Mouse (Mus musculus) embryonic facial prominence, embryonic 14.5 days (tissue): Measurements from ENCODE around the gene Coro7. TPM values are rescaled to one million over a fixed set of nuclear protein-coding genes. Genes with fewer than 3 reads are reported as not detected.

ENCODE experiments used
- ATAC-seq: fragments of 200-750 bp; cut with Nextera tagmentation; 2 replicates; pipeline ENCODE4 v1.8.0; 2017; ENCODE audit warnings: low read depth, moderate number of reproducible peaks, moderate TSS enrichment
- DNase-seq: peaks from one replicate; pipeline ENCODE4 v3.0.0-alpha.2; 2015; ENCODE audit warnings: low spot score
- H3K27ac ChIP-seq: fragments of 300-500 bp; sonication (generic); replicated peaks from 2 replicates; pipeline ENCODE4 v1.5.1; 2014; ENCODE audit warnings: low read depth, mild to moderate bottlenecking, low read length, moderate library complexity
- H3K27me3 ChIP-seq: fragments of 300-500 bp; sonication (generic); replicated peaks from 2 replicates; pipeline ENCODE4 v1.6.1; 2014; ENCODE audit warnings: low read length; ENCODE audit not compliant: control insufficient read depth, insufficient read depth
- H3K36me3 ChIP-seq: fragments of 300-500 bp; sonication (generic); 2 replicates; pipeline ENCODE4 v1.6.1; 2014; ENCODE audit warnings: low read length, mixed read lengths; ENCODE audit not compliant: control insufficient read depth, insufficient read depth
- H3K4me1 ChIP-seq: fragments of 300-500 bp; sonication (generic); 2 replicates; pipeline ENCODE4 v1.6.1; 2014; ENCODE audit warnings: antibody characterized with exemption, low read length; ENCODE audit not compliant: control insufficient read depth, insufficient read depth
- H3K4me2 ChIP-seq: fragments of 300-500 bp; sonication (generic); 2 replicates; pipeline ENCODE4 v1.6.1; 2014; ENCODE audit warnings: low read depth, mild to moderate bottlenecking, low read length, moderate library complexity, mixed read lengths
- H3K4me3 ChIP-seq: fragments of 300-500 bp; sonication (generic); 2 replicates; pipeline ENCODE4 v1.5.1; 2014; ENCODE audit warnings: low read depth, mild to moderate bottlenecking, low read length
- H3K9ac ChIP-seq: fragments of 300-500 bp; sonication (generic); 2 replicates; pipeline ENCODE4 v1.6.1; 2014; ENCODE audit warnings: low read depth, mild to moderate bottlenecking, low read length, moderate library complexity, mixed read lengths
- H3K9me3 ChIP-seq: fragments of 300-500 bp; sonication (generic); 2 replicates; pipeline ENCODE4 v1.6.1; 2016; ENCODE audit warnings: low read length; ENCODE audit not compliant: control insufficient read depth
- WGBS: fragments of 180-500 bp; shearing (Covaris S2); extraction: QIAGEN DNeasy Blood & Tissue Kit; methylation state at CpG from one replicate; pipeline ENCODE4 v1.1.7; 2014; 5-methylcytosine and 5-hydroxymethylcytosine counted together
- polyA plus RNA-seq: library from polyadenylated mRNA; unstranded; fragments of >200 nt; fragmentation: Nextera tagmentation; extraction: Ambion mirVana; gene quantifications from 2 replicates; pipeline ENCODE4 v1.2.1, GENCODE M21; 2014

Gene Coro7
- polyA plus RNA-seq, 1 experiment from 2014 or later = 11.5 TPM

DNA sequence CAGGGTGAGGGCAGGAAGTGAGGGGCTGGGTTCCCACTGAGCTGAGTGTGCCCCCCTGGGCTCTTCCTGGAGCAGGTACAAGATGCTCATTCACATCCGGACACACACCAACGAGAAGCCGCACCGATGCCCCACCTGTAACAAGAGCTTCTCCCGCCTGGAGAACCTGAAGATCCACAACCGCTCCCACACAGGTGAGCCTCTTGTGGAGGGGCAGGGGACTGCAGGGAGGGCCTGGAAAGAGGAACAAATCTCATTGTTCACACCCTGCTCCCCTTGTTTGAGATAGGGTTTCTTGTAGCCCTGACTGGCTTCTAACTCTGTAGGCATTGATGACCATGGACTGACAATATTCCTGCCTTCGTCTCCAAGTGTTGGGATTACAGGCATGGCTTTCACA is 67.9 kb downstream of the Coro7 start:
- H3K4me2 ChIP-seq = no peak overlapping the region
- no peak overlapping the region for H3K9ac ChIP-seq
- 73% methylated on average over 7 of the region's 7 CpGs for WGBS
- H3K9me3 ChIP-seq = no peaks in the 10 kb centered on the region
- no peaks in the 10 kb centered on the region for H3K27me3 ChIP-seq
- H3K4me3 ChIP-seq = no peak overlapping the region
- H3K36me3 ChIP-seq = peaks cover 75% of the 10 kb centered on the region
- DNase-seq = no peak
- H3K4me1 ChIP-seq = peaks cover 6% of the 10 kb centered on the region
- H3K27ac ChIP-seq = no peak overlapping the region
- ATAC-seq = no peak

DNA sequence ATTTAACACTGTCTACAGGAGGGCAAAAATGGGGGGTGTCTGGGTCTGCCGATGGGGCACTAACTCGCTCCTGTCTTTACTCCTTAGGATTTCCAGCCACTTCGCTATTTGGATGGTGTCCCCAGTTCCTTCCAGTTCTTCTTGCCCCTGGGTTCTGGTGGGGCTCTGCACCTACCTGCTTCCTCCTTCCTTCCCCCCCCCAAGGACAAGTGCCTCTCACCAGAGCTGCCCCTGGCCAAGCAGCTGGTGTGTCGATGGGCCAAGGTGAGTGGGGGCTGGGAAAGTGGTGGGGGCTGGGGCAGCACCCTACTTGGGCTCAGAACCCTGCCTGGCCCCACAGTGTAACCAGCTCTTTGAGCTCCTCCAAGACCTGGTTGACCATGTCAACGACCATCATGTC is 68.4 kb downstream of the Coro7 start:
- ATAC-seq (no peak), DNase-seq (no peak)
- H3K27me3 ChIP-seq = no peaks in the 10 kb centered on the region
- 95% methylated on average over 5 of the region's 5 CpGs for WGBS
- H3K27ac ChIP-seq = no peak overlapping the region
- H3K4me3 ChIP-seq = no peak overlapping the region
- no peaks in the 10 kb centered on the region for H3K9me3 ChIP-seq
- no peak overlapping the region for H3K4me2 ChIP-seq
- H3K36me3 ChIP-seq = peaks cover 72% of the 10 kb centered on the region
- H3K9ac ChIP-seq = no peak overlapping the region
- peaks cover 11% of the 10 kb centered on the region for H3K4me1 ChIP-seq

DNA sequence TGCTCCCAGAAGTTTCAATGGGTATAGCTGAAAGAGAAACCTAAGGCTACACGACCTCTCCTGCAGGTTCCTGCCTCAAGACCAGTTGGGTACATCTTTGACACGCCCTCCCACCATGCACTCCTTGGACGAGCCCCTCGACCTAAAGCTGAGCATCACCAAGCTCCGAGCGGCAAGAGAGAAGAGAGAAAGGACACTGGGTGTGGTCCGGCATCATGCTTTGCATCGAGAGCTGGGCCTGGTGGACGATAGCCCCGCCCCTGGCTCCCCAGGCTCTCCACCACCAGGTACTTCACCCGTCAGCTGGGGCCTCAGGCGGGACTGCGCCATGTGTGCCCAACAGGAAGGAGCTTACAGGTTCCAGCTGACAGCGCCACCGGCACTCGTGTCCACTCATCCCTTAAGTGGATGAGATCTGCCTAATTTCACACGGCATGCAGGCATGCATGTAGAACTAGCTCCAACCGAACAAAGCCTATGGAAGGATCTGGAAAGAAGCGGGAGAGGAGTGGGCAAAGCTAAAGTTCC is 71.0 kb downstream of the Coro7 start:
- Histone ChIP-seq H3K9me3 (no peaks in the 10 kb centered on the region), H3K9ac (no peak overlapping the region), H3K4me3 (no peak overlapping the region), H3K4me1 (peaks cover 37% of the 10 kb centered on the region), H3K27ac (no peak overlapping the region), H3K27me3 (no peaks in the 10 kb centered on the region), H3K36me3 (peaks cover 46% of the 10 kb centered on the region), H3K4me2 (no peak overlapping the region)
- 81% methylated on average over 13 of the region's 19 CpGs for WGBS
- DNase-seq (no peak), ATAC-seq (no peak)

DNA sequence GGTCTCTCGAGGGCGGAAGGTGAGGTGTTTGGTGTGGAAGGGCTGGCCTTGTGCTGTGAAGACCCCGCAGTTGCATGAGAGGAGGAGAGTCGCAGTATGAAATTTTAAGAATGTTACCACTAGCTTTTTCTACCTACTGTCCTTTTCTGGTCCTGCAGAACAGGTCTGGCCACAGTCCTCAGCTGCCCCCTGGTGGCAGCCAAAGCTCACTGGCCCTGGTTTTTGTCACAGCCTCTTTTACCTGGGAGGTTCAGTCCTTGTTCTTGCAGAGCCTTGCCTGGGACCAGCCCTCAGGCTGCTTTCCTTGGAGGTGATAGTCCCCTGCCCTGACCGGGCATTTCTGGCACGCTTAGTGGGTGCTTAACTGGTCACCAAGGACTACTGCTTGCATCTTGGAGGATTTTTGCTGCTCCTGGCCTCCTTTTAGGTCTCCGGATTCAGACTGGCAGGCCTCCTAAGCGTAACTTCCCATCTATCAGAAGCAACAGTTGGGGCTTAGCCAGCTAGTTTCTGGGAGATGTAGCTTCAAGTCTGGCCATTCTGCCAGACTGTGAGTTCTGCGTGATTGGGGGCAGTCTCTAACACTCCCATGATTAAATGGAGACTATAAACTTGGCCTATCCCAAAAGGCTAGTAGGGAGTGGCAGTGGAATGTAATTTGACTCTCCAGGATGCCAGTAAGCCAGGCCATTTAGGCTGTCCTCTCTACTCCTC is 71.6 kb downstream of the Coro7 start:
- no peak overlapping the region for H3K4me2 ChIP-seq

DNA sequence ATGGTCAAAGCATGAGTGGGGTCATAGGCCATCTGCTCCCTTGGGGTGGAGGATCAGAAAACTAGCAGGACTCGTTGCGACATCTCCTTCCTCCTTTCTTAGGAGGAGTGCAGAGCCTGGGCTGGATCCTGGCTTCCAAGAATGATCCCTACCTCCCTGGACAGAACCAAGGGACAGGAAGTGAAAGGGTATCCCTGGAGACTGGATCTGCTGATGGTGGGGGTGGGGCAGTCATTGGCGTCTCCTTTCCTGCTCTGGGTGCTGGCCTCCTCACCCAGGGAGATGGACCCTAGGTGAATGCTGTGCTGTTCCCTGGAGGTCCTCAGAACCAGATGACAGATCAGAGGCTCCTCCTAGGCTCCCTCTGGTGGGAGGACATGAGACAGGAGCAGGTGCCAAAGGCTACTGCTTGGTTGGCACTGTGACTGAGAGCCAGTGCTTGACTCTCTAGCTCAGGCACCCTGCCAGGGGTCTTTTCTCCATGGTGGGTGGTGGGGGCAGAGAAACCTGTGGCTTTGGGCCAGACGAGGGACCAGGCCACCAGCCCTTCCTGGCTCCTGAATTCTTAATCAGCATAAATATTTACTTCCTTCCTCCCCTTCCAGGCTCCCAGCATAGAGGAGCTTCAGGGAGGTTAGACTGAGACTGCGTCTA is 73.0 kb downstream of the Coro7 start:
- ATAC-seq = no peak
- WGBS = 30% methylated on average over 5 of the region's 5 CpGs
- H3K27ac ChIP-seq = peak overlapping the region; percentile 8; the same call in 1 of the 2 replicates
- DNase-seq = no peak
- no peaks in the 10 kb centered on the region for H3K9me3 ChIP-seq
- no peak overlapping the region for H3K9ac ChIP-seq
- H3K27me3 ChIP-seq = no peaks in the 10 kb centered on the region
- H3K4me1 ChIP-seq = peaks cover 55% of the 10 kb centered on the region
- peaks cover 26% of the 10 kb centered on the region for H3K36me3 ChIP-seq
- H3K4me3 ChIP-seq = no peak overlapping the region
- no peak overlapping the region for H3K4me2 ChIP-seq

More for the DNA sequence above, 71.6 kb downstream of the Coro7 start:
- Histone ChIP-seq H3K36me3 (peaks cover 40% of the 10 kb centered on the region), H3K27me3 (no peaks in the 10 kb centered on the region), H3K9me3 (no peaks in the 10 kb centered on the region), H3K4me1 (peaks cover 43% of the 10 kb centered on the region), H3K27ac (0 out of 2 replicates have a peak overlapping the region, but pooled peaks have one; percentile 29), H3K4me3 (no peak overlapping the region), H3K9ac (no peak overlapping the region)
- no peak for ATAC-seq
- WGBS = 44% methylated on average over 9 of the region's 9 CpGs
- peak; percentile 88 for DNase-seq

DNA sequence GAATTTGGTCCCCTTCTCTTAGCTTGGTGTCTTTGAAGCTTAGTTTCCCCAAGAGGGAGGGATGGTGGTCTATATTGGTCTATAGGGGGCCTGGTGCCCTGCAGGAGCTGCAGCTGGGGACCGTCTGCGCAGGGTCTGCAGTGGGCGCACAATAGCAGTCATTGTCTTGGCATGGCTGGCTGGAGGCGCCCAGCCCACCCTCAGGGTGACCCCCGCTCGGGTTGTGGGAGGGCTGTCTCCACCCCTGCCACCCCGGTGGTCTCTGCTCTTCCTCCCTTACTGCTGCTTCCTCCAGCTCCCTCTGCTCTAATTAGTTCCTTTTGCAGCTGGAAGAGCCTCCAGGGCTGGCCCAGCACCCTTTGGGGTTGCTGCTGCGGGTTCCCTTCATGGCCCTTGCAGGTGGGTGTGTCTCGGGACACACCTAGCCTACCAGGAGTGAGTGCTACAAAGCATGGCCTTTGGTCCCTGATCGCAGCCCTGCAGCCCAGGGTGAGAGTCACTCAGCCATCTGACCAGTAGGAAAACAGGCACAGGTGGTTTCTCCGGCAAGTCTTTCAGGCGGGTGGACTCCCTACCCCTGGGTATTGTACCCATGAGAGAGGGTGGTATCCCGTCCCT is 74.0 kb downstream of the Coro7 start:
- Histone ChIP-seq H3K9ac (no peak overlapping the region), H3K4me1 (peaks cover 57% of the 10 kb centered on the region), H3K9me3 (no peaks in the 10 kb centered on the region), H3K4me3 (no peak overlapping the region), H3K27ac (peak overlapping the region; percentile 8; the same call in 1 of the 2 replicates), H3K4me2 (0 out of 2 replicates have a peak overlapping the region, but pooled peaks have one; percentile 5), H3K27me3 (no peaks in the 10 kb centered on the region), H3K36me3 (peaks cover 17% of the 10 kb centered on the region)
- DNase-seq (no peak), ATAC-seq (peak; percentile 15; the same call in 1 of the 2 replicates)
- WGBS = 39% methylated on average over 13 of the region's 13 CpGs

DNA sequence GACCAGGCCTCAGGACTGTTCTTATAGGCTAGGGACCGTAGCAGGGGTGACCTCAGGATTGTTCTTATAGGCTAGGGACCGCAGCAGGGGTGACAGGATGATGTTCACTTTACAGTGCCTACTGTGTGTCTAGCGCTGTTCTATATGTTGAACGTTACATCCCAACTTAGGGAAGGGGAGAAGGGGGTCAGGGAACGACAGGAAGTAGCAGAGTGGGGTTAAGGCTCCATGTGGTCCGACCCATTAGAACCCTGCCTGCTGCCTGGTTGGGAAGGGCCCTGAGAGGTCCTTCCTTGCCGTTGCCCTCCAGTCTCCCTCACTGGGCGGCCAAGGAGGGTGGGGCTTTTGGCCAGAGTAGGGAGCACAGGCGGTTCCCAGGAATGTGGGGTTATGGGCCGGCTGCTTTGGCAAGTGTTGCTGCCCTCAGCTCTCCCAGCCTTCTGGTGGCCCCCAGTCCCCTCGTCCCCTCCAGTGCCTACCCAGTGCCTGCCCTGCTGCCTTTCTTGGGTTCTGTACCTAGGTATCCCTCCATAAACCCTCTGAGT is 75.2 kb downstream of the Coro7 start:
- Histone ChIP-seq H3K36me3 (peaks cover 8% of the 10 kb centered on the region; the same call in 1 of the 2 replicates), H3K9me3 (no peaks in the 10 kb centered on the region), H3K4me2 (no peak overlapping the region), H3K9ac (0 out of 2 replicates have a peak overlapping the region, but pooled peaks have one; percentile 17), H3K27ac (no peak overlapping the region; the same call in 1 of the 2 replicates), H3K4me1 (peaks cover 62% of the 10 kb centered on the region), H3K27me3 (no peaks in the 10 kb centered on the region), H3K4me3 (no peak overlapping the region)
- DNase-seq (no peak), ATAC-seq (no peak)
- WGBS = 68% methylated on average over 8 of the region's 11 CpGs

DNA sequence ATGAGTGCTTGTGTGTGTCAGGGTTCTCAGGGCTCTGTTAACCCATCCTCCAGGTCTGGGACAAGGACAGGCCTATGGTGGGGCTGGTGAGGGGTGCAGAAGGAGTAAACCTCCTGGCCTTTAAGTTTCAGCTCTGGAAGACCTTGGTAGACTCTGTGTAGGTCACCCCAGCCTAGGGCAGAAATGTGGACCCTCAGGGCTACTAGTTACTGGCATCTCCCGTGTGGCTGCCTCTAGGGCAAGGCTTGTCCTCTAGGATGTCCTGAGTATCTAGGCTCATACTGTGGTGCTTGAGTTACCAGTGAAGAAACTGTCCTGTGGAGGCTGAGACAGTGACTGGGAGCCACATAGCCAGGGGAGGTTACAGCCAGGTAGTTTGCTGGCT is 76.1 kb downstream of the Coro7 start:
- H3K4me3 ChIP-seq = no peak overlapping the region

More for the DNA sequence above, 76.1 kb downstream of the Coro7 start:
- WGBS = 36% methylated on average over 1 of the region's 1 CpGs
- H3K9ac ChIP-seq = peak overlapping the region; percentile 45
- H3K36me3 ChIP-seq = peaks cover under 1% of the 10 kb centered on the region; the same call in 1 of the 2 replicates
- DNase-seq = no peak
- H3K4me2 ChIP-seq = peak overlapping the region; percentile 27; the same call in 1 of the 2 replicates
- no peaks in the 10 kb centered on the region for H3K9me3 ChIP-seq
- H3K4me1 ChIP-seq = peaks cover 71% of the 10 kb centered on the region
- H3K27ac ChIP-seq = peak overlapping the region; percentile 77; the same call in 1 of the 2 replicates
- ATAC-seq = no peak
- no peaks in the 10 kb centered on the region for H3K27me3 ChIP-seq
